Mouse (Mus musculus) liver, adult 2 months (tissue): ENCODE results near the gene Sntb2.

ENCODE experiments used
- CTCF ChIP-seq: fragments of 200-500 bp; IDR thresholded peaks from 2 replicates; pipeline ENCODE4 v1.5.1; 2011; ENCODE audit warnings: low read depth, low read length, control low read depth
- POLR2A ChIP-seq: fragments of 200-500 bp; IDR thresholded peaks from 2 replicates; pipeline ENCODE4 v1.6.1; 2011; ENCODE audit warnings: low read length, control low read depth; ENCODE audit not compliant: insufficient read depth; ENCODE audit errors: extremely low read depth

DNA sequence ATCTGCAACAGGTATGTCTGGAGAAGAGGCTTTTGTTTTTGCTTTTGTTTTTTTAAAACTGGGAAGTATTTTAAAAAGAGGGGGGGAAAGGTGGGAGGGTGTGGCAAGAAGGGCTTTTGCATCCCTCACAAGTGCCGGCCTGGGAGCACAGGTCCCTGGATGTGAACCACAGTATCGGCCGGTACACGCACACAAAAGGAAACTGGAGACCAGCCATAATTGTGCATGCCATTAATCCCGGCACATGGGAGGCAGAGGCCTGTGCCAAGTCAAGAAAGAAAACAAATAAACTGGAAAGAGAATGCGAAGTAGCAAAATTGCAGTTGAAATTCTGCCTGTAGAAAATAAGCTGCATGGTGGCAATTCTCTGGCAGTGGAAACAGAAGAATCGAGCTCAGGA is 27.3 kb upstream of the Sntb2 start:
- TF ChIP-seq POLR2A (no peak), CTCF (no peak)
